Mouse (Mus musculus) liver, embryonic 16.5 days (tissue): Measurements from ENCODE around the gene Cpm. TPM values are rescaled to one million over a fixed set of nuclear protein-coding genes. Genes with fewer than 3 reads are reported as not detected.

Experiments
- ATAC-seq: fragments of 200-750 bp; cut with Nextera tagmentation; 2 replicates; pipeline ENCODE4 v1.8.0; 2017; ENCODE audit warnings: low read depth, mild to moderate bottlenecking, moderate number of reproducible peaks, moderate library complexity
- H3K27ac ChIP-seq: fragments of 300-500 bp; sonication (generic); 2 replicates; pipeline ENCODE4 v1.5.1; 2014; ENCODE audit warnings: mild to moderate bottlenecking, low read length
- H3K27me3 ChIP-seq: fragments of 300-500 bp; sonication (generic); 2 replicates; pipeline ENCODE4 v1.6.1; 2014; ENCODE audit warnings: low read depth, low read length, mixed read lengths; ENCODE audit not compliant: control insufficient read depth, insufficient read depth
- H3K36me3 ChIP-seq: fragments of 300-500 bp; sonication (generic); 2 replicates; pipeline ENCODE4 v1.6.1; 2014; ENCODE audit warnings: mild to moderate bottlenecking; ENCODE audit not compliant: control insufficient read depth, insufficient read depth
- H3K4me1 ChIP-seq: fragments of 300-500 bp; sonication (generic); 2 replicates; pipeline ENCODE4 v1.6.1; 2014; ENCODE audit warnings: low read depth, low read length, mixed read lengths; ENCODE audit not compliant: control insufficient read depth
- H3K4me2 ChIP-seq: fragments of 300-500 bp; sonication (generic); 2 replicates; pipeline ENCODE4 v1.6.1; 2014; ENCODE audit warnings: low read depth, low read length, mixed read lengths
- H3K4me3 ChIP-seq: fragments of 300-500 bp; sonication (generic); 2 replicates; pipeline ENCODE4 v1.5.1; 2014; ENCODE audit warnings: low read depth, mild to moderate bottlenecking, low read length
- H3K9ac ChIP-seq: fragments of 300-500 bp; sonication (generic); 2 replicates; pipeline ENCODE4 v1.6.1; 2014; ENCODE audit warnings: low read depth, low read length
- H3K9me3 ChIP-seq: fragments of 300-500 bp; sonication (generic); replicated peaks from 2 replicates; pipeline ENCODE4 v1.6.1; 2016; ENCODE audit warnings: low read length; ENCODE audit not compliant: control insufficient read depth
- WGBS: fragments of 180-500 bp; shearing (Covaris S2); extraction: QIAGEN DNeasy Blood & Tissue Kit; methylation state at CpG from one replicate; pipeline ENCODE4 v1.1.7; 2014; ENCODE audit not compliant: insufficient replicate concordance; 5-methylcytosine and 5-hydroxymethylcytosine counted together
- polyA plus RNA-seq: library from polyadenylated mRNA; unstranded; fragments of >200 nt; fragmentation: Nextera tagmentation; extraction: Ambion mirVana; gene quantifications from 2 replicates; pipeline ENCODE4 v1.2.1, GENCODE M21; 2015

Gene Cpm
- polyA plus RNA-seq, 1 experiment from 2014 or later: 61.6 TPM

GRCm38 (mm10) chr10:117684298-117685170, 55.2 kb downstream of the Cpm start:
- no peak for ATAC-seq
- no peaks in the 10 kb centered on the region for H3K4me1 ChIP-seq
- 60% methylated on average over 19 of the region's 19 CpGs for WGBS
- H3K36me3 ChIP-seq: peaks cover 8% of the 10 kb centered on the region
- H3K9me3 ChIP-seq: no peaks in the 10 kb centered on the region
- no peak overlapping the region for H3K27ac ChIP-seq
- no peaks in the 10 kb centered on the region for H3K27me3 ChIP-seq
- H3K4me3 ChIP-seq: no peak overlapping the region
- H3K4me2 ChIP-seq: no peak overlapping the region
- no peak overlapping the region for H3K9ac ChIP-seq

GRCm38 (mm10) chr10:117685171-117685848, 56.0 kb downstream of the Cpm start:
- Histone ChIP-seq H3K4me2 (no peak overlapping the region), H3K4me3 (no peak overlapping the region), H3K27me3 (no peaks in the 10 kb centered on the region), H3K9ac (no peak overlapping the region), H3K4me1 (no peaks in the 10 kb centered on the region), H3K9me3 (no peaks in the 10 kb centered on the region), H3K27ac (no peak overlapping the region), H3K36me3 (peaks cover 15% of the 10 kb centered on the region)
- 67% methylated on average over 15 of the region's 15 CpGs for WGBS
- ATAC-seq: no peak

GRCm38 (mm10) chr10:117685849-117686591, 56.7 kb downstream of the Cpm start:
- H3K27ac ChIP-seq: no peak overlapping the region
- 81% methylated on average over 13 of the region's 13 CpGs for WGBS

GRCm38 (mm10) chr10:117687018-117687417, 57.7 kb downstream of the Cpm start:
- WGBS: 74% methylated on average over 3 of the region's 3 CpGs
- Histone ChIP-seq H3K4me3 (no peak overlapping the region), H3K9me3 (no peaks in the 10 kb centered on the region), H3K27ac (no peak overlapping the region), H3K27me3 (no peaks in the 10 kb centered on the region), H3K9ac (no peak overlapping the region), H3K36me3 (peaks cover 26% of the 10 kb centered on the region), H3K4me2 (no peak overlapping the region), H3K4me1 (no peaks in the 10 kb centered on the region)
- no peak for ATAC-seq

More at GRCm38 (mm10) chr10:117685849-117686591, 56.7 kb downstream of the Cpm start:
- Histone ChIP-seq H3K4me2 (no peak overlapping the region), H3K4me1 (no peaks in the 10 kb centered on the region), H3K9me3 (no peaks in the 10 kb centered on the region), H3K9ac (no peak overlapping the region), H3K4me3 (no peak overlapping the region), H3K27me3 (no peaks in the 10 kb centered on the region), H3K36me3 (peaks cover 18% of the 10 kb centered on the region)
- ATAC-seq: no peak

- WGBS: 80% methylated on average over 7 of the region's 7 CpGs
- Histone ChIP-seq H3K4me2 (no peak overlapping the region), H3K27me3 (no peaks in the 10 kb centered on the region), H3K9ac (no peak overlapping the region), H3K27ac (no peak overlapping the region), H3K36me3 (peaks cover 31% of the 10 kb centered on the region), H3K4me1 (no peaks in the 10 kb centered on the region), H3K4me3 (no peak overlapping the region), H3K9me3 (no peaks in the 10 kb centered on the region)
- no peak for ATAC-seq
Observed at GRCm38 (mm10) chr10:117687577-117687976, 58.3 kb downstream of the Cpm start.

GRCm38 (mm10) chr10:117688204-117689151, 59.2 kb downstream of the Cpm start:
- no peak overlapping the region for H3K4me2 ChIP-seq
- no peaks in the 10 kb centered on the region for H3K27me3 ChIP-seq
- H3K36me3 ChIP-seq: peaks cover 36% of the 10 kb centered on the region
- ATAC-seq: no peak
- WGBS: 75% methylated on average over 13 of the region's 13 CpGs
- H3K27ac ChIP-seq: no peak overlapping the region
- no peaks in the 10 kb centered on the region for H3K9me3 ChIP-seq
- H3K9ac ChIP-seq: no peak overlapping the region
- no peak overlapping the region for H3K4me3 ChIP-seq
- no peaks in the 10 kb centered on the region for H3K4me1 ChIP-seq

- 92% methylated on average over 11 of the region's 11 CpGs for WGBS
- no peak for ATAC-seq
Observed at GRCm38 (mm10) chr10:117689297-117690100, 60.2 kb downstream of the Cpm start.

GRCm38 (mm10) chr10:117690101-117690352, 60.7 kb downstream of the Cpm start:
- Histone ChIP-seq H3K4me1 (no peaks in the 10 kb centered on the region), H3K27ac (no peak overlapping the region), H3K4me2 (no peak overlapping the region), H3K9me3 (no peaks in the 10 kb centered on the region), H3K27me3 (no peaks in the 10 kb centered on the region), H3K36me3 (peaks cover 49% of the 10 kb centered on the region), H3K4me3 (no peak overlapping the region), H3K9ac (no peak overlapping the region)
- ATAC-seq: no peak
- 84% methylated on average over 2 of the region's 2 CpGs for WGBS

More at GRCm38 (mm10) chr10:117689297-117690100, 60.2 kb downstream of the Cpm start:
- H3K4me2 ChIP-seq: no peak overlapping the region
- H3K36me3 ChIP-seq: peaks cover 44% of the 10 kb centered on the region
- no peak overlapping the region for H3K9ac ChIP-seq
- H3K27ac ChIP-seq: no peak overlapping the region
- H3K27me3 ChIP-seq: no peaks in the 10 kb centered on the region
- no peaks in the 10 kb centered on the region for H3K4me1 ChIP-seq
- H3K9me3 ChIP-seq: no peaks in the 10 kb centered on the region
- no peak overlapping the region for H3K4me3 ChIP-seq
